Mouse (Mus musculus) left cerebral cortex, postnatal 4 days (tissue): ENCODE data around the gene Hist1h2bm. TPM values are rescaled to one million over a fixed set of nuclear protein-coding genes. Genes with fewer than 3 reads are reported as not detected.
"Not testable (repeated sequence)": the region's sequence is repeated elsewhere in the genome, so short reads cannot be mapped to it uniquely, and the experiment has no call there.

Experiments used
- DNase-seq: peaks from one replicate; pipeline ENCODE4 v3.0.0-alpha.2; 2022
- intact Hi-C: fragments of 180-260 bp; cut with DNase I; formaldehyde crosslinking; loops from one replicate; pipeline ENCODE4 v1.15.1; 2025
- total RNA-seq, 2 experiments: library from RNA; stranded (reverse); gene quantifications; 2 replicates each; pipeline ENCODE4 v1.2.3; 2021

The Hist1h2bm gene
- 10 to 100 TPM; 34.8 to 37.4 TPM for total RNA-seq

- intact Hi-C loops: not testable (repeated sequence)
- peak; percentile 60 for DNase-seq
Measured at GRCm38 (mm10) chr13:21721757-21722372, at the start of gene Hist1h2bm. Gene Hist1h2bm (plus strand): TSS chr13:21722044.

DNA sequence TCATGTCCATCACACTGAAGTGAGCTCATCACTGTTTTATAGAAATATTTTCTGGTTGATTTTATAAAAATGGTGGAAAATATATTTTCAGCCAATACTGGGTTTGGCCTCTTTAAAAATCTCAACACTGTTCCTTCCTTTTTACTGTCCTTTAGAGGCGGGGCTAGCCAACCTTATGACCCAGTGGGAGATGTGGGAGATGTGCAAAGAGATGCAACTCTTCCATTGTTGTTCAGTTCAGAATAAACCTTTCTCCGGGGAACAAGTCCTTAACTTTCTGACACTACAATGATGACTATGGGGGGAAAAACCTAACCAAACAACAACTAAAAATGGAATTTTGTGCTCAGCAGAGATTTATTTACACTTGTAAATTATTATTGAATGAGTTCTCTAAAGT, 44.5 kb upstream of the Hist1h2bm start, which contains the start of gene Olfr1360:
TSS of gene Olfr1360 (minus strand) at position 101 of the 400 bp plus-strand sequence.
- no peak for DNase-seq
- intact Hi-C loops: no loop called here

GRCm38 (mm10) chr13:21697811-21698210, 24.0 kb upstream of the Hist1h2bm start, which contains the start of gene Olfr1359:
Gene Olfr1359 (plus strand): TSS chr13:21698111.
- DNase-seq: no peak
- intact Hi-C loops: no loop called here

GRCm38 (mm10) chr13:21706669-21707068, 15.2 kb upstream of the Hist1h2bm start:
- DNase-seq: no peak
- intact Hi-C loops: no loop called here

DNA sequence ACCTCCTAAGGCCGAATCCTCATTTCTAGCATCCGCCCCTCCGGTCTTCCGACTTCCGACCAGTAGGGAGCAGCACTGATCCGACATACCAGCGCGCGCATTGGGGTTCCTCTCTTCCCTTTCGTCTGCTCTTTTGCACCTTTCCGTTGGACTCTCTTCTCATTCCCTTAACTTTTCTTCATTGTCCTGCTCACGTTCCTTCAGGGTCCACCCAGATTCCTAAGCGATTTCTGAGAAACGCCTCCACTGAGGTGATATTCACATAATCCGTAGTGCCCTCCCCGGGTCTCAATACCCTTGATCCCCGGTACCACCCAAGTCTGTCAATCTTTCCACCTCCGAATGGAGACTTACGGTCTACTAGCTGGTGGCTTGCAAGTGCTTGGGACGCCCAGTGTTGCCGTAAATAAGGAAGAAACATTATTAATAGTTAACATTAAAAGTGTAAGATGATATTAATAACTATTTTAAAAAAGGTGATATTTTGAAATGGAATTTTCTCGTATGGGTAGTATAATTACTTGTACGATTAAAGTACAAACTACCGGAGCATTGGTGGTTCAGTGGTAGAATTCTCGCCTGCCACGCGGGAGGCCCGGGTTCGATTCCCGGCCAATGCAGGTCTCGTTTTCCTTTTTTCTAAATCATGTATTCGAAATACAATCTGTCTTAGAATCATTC, 11.7 kb upstream of the Hist1h2bm start:
- DNase-seq: peak; percentile 90
- intact Hi-C loops: loop anchor here (5.0 kb wide), 1 partner anchor 1702 kb away; no protein-coding TSS in a partner anchor

DNA sequence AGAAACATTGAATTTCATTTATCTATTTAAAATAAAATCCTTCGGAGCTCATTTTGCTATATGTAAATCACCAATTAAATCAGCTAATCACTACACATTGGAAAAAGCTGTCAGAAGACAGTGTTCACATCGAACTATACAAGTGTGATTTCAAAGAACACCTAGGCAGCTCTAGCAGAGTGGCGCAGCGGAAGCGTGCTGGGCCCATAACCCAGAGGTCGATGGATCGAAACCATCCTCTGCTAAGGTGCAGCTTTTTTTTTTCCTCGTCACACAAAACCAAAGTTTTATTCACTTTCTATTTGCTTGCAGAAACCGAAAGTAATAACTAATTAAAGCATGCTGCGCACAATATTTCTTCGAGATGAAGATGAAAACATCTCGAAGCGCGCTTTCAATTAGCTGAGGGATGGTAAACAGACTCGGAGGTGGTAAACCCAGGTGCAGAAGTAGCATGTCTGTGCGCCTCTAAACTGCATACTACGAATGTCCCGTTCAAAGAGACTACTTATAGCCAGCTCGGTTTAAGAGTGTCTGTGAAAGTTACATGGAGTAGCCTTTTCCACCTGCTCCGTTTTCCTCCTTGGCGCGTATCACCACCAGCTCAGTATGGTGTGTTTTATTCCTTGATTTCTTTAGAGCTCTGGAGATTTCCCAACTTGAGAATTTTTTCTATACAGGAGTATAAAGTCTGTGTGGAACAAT, 10.9 kb upstream of the Hist1h2bm start:
- DNase-seq: peak; percentile 69
- intact Hi-C loops: loop anchor here (5.0 kb wide), 1 partner anchor 1701 kb away; no protein-coding TSS in a partner anchor

DNA sequence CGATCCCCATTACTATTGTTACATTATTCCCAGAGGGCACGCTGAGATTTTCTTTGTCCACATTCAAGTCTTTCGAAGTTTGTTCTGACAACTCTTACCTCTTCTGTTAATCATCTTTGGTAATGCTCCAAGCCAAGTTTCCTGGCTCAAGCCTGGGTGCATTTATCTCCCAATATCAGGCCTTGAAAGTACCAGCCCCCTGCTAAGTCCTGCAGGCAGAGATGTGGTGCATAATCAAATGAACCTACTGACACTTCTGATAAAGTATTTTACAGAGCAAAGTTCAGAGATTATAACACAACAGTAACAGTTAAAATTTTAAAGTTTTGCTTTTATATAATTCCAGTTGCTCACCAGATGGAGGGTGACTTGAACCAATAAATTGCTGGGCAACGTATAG, 10.1 kb upstream of the Hist1h2bm start:
- no peak for DNase-seq
- intact Hi-C loops: loop anchor here (5.0 kb wide), 1 partner anchor 1701 kb away; no protein-coding TSS in a partner anchor

GRCm38 (mm10) chr13:21714725-21715124, 7.1 kb upstream of the Hist1h2bm start:
- intact Hi-C loops: loop anchor here (5.0 kb wide), 1 partner anchor 1698 kb away; no protein-coding TSS in a partner anchor

DNA sequence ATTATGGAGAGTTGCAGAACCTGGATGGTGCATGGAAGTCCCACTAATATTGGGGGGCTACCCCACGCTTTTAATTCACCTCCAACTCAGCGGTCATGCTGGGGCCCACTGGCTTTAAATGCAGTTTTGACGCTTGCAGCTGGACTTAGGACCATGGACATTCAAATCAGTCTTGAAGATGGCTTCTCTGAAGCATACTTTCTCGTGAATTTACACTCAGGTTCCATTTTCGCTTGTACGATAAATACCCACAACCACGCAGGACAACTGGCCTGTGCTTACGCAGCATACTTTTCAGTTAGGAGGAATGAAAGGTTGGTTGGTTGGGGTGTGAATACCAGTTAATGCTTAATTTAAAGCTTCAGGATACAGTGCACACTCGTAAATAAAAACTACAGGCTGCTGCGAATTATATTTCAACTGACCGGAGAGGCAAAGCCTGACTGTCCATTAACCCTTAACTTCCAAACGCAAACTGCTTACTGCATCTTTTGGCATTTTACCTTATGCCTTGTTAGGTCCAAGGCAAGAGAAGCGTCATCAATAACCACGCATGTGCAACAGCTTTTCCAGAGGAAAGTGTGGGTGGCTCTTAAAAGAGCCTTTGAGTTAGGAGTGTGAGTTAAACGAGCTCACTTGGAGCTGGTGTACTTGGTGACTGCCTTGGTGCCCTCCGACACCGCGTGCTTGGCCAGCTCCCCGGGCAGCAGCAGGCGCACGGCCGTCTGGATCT, 6.5 kb upstream of the Hist1h2bm start:
- intact Hi-C loops: no loop called here

More at GRCm38 (mm10) chr13:21714725-21715124, 7.1 kb upstream of the Hist1h2bm start:
- peak; percentile 49 for DNase-seq

DNA sequence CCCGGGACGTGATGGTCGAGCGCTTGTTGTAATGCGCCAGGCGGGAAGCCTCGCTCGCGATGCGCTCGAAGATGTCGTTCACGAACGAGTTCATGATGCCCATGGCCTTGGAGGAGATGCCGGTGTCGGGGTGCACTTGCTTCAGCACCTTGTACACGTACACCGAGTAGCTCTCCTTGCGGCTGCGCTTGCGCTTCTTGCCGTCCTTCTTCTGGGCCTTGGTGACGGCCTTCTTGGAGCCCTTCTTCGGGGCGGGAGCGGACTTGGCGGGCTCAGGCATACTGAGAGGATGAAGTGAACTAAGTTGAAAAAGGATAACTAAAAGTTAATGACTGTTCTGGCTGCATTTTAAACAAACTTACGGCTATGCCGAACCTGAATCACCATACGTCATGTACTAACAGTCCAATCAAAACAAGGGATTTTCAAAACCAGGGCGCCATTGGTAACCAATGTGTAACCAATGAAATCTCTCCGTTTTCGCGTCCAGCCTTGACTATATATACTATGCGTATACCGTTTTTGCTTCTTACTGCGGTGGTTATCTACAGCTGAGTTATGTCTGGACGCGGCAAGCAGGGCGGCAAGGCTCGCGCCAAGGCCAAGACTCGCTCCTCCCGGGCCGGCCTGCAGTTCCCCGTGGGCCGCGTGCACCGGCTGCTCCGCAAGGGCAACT, 5.8 kb upstream of the Hist1h2bm start, which contains the start of the genes Hist1h2bl and Hist1h2ai:
TSS of gene Hist1h2bl (minus strand) at position 280 of the 676 bp plus-strand sequence.
TSS of gene Hist1h2ai (plus strand) at position 559 of the 676 bp plus-strand sequence.
- DNase-seq: peak; percentile 74
- intact Hi-C loops: not testable (repeated sequence)

More for the DNA sequence above, 6.5 kb upstream of the Hist1h2bm start:
- peak; percentile 14 for DNase-seq

DNA sequence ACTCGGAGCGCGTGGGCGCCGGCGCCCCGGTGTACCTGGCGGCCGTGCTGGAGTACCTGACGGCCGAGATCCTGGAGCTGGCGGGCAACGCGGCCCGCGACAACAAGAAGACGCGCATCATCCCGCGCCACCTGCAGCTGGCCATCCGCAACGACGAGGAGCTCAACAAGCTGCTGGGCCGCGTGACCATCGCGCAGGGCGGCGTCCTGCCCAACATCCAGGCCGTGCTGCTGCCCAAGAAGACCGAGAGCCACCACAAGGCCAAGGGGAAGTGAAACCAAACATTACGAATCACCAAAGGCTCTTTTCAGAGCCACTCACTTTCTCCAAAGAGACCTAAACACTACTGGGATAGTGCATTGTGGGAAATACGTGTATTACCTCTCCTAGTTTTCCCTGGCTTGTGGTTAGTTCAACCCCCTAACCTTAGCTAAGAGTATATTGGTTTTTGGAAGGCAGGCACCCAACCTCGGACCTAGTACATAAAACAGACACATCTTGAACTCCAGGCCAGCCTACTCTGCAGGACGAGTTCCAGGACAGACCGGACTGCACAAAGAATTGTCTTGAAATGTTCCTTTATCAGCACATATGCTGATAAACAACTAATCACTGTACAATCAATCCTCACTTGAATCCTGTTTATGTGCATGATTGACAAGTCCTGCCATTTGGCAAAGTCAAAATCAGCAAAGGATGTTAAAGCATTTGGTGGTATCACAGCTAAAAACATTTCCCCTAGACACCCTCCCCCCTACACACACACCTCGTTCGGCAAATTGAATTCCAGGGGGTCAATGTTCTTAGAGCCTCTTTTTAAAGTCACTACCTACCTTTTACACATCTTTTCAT, 5.1 kb upstream of the Hist1h2bm start:
- DNase-seq, intact Hi-C loops: not testable (repeated sequence)

DNA sequence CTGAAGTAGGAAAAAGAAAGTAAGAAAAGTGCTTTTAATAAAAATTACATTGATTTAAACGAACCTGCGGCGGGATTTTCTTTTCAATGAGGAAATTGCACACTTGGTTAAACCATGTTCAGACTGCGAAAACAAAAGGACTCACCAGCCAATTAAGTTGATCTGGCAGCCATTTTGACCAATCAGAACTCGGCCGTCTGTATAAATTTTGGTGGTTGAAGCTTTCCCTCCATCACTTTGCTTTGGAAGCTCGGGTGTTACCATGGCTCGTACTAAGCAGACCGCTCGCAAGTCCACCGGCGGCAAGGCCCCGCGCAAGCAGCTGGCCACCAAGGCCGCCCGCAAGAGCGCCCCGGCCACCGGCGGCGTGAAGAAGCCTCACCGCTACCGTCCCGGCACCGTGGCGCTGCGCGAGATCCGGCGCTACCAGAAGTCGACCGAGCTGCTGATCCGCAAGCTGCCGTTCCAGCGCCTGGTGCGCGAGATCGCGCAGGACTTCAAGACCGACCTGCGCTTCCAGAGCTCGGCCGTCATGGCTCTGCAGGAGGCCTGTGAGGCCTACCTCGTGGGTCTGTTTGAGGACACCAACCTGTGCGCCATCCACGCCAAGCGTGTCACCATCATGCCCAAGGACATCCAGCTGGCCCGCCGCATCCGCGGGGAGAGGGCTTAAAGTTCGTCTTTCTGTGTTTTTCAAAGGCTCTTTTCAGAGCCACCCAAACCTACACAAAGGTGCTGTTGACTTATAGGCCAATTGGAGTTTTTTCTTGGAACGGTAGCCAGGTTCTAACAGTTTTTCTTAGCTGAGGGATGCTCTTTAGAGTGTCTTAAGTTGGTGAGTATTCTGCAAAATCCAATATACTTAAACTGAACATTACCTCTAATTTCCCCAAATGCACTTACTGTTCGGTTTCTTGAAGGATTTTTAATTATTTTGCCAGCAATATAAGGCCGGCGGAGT, 4.2 kb upstream of the Hist1h2bm start, which contains the start of gene Hist1h3h:
TSS of gene Hist1h3h (plus strand) at position 263 of the 961 bp plus-strand sequence.
- intact Hi-C loops: not testable (repeated sequence)
- peak; percentile 83 for DNase-seq

DNA sequence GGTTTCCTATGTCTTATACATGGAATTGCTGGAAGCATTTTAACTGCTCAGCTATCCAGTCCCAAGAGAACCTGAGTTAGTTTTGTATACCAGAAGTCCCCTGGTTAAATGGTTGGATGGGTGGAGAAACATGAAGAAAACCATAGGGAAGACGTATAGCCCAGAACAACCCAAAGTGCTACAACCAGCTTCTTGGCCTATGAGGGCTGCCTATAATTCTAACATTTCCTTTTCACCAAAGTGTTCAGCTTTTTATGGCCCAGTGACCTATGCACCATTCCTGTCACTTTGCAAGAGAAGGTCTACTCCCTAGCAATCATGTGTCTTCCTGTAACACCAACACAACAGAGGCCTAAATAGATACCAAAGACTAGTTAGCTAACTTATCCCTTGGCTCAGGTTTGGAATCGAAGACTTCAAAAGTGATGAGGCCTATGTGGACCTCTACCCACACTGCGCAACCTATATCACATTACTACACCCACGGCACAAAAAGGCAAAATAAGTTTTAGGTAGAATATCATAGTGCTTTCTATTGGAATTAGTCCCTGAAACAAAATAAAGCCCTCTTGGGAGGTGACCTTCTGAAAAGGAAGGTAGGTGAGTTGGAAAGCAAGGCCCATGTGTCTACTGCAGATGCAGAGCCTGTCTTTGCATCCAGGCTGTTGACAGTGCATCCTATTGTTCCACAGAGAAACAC, 3.3 kb upstream of the Hist1h2bm start:
- intact Hi-C loops: no loop called here
- no peak for DNase-seq

DNA sequence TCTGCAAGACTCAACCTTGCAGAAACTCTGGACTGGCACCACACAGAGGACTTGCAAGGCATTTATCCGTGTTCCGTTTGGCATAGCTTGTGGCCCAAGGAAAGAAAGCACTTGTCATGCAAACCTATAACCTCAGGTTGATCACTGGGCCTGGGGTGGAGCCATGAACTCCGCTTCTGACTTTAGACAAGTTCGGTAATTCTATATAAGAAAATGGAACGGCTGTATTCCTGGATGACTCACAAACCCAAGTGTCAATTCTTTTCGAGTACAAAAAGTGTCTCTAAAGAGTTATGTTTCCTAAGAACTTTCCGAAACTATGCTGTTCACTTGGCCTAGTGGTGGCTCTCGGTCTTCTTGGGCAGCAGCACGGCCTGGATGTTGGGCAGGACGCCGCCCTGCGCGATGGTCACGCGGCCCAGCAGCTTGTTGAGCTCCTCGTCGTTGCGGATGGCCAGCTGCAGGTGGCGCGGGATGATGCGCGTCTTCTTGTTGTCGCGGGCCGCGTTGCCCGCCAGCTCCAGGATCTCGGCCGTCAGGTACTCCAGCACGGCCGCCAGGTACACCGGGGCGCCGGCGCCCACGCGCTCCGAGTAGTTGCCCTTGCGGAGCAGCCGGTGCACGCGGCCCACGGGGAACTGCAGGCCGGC, 612 bp upstream of the Hist1h2bm start:
- DNase-seq, intact Hi-C loops: not testable (repeated sequence)

GRCm38 (mm10) chr13:21722373-21722925, 605 bp downstream of the Hist1h2bm start:
- peak; percentile 26 for DNase-seq
- intact Hi-C loops: no loop called here
